Mouse (Mus musculus) left cerebral cortex, postnatal 4 days (tissue): ENCODE results near the gene Kcnk10. TPM values are rescaled to one million over a fixed set of nuclear protein-coding genes. Genes with fewer than 3 reads are reported as not detected.

Source experiments
- DNase-seq: peaks from one replicate; pipeline ENCODE4 v3.0.0-alpha.2; 2022
- intact Hi-C: fragments of 180-260 bp; cut with DNase I; formaldehyde crosslinking; loops from one replicate; pipeline ENCODE4 v1.15.1; 2025
- total RNA-seq, 2 experiments: library from RNA; stranded (reverse); gene quantifications; 2 replicates each; pipeline ENCODE4 v1.2.3; 2021

Gene Kcnk10
- total RNA-seq, 2 experiments from 2014 or later, result 78.7 to 81.0 TPM

GRCm38 (mm10) chr12:98438080-98438479, 140.0 kb downstream of the Kcnk10 start:
- no peak for DNase-seq
- intact Hi-C loops, result no loop called here

- no peak for DNase-seq
- intact Hi-C loops, result no loop called here
Observed at GRCm38 (mm10) chr12:98430683-98431082, 147.4 kb downstream of the Kcnk10 start.

- intact Hi-C loops, result no loop called here
- DNase-seq, result no peak
Observed at GRCm38 (mm10) chr12:98421340-98421739, 156.8 kb downstream of the Kcnk10 start.

- intact Hi-C loops, result no loop called here
- no peak for DNase-seq
Observed at GRCm38 (mm10) chr12:98419849-98420248, 158.3 kb downstream of the Kcnk10 start.

GRCm38 (mm10) chr12:98409580-98409979, 168.5 kb downstream of the Kcnk10 start:
- no peak for DNase-seq
- intact Hi-C loops, result no loop called here

GRCm38 (mm10) chr12:98406598-98406997, 171.5 kb downstream of the Kcnk10 start:
- DNase-seq, result no peak
- intact Hi-C loops, result no loop called here

GRCm38 (mm10) chr12:98406076-98406475, 172.0 kb downstream of the Kcnk10 start:
- no peak for DNase-seq
- intact Hi-C loops, result no loop called here

- intact Hi-C loops, result no loop called here
- DNase-seq, result no peak
Observed at GRCm38 (mm10) chr12:98396586-98396985, 181.5 kb downstream of the Kcnk10 start.

GRCm38 (mm10) chr12:98394115-98394514, 184.0 kb downstream of the Kcnk10 start:
- no peak for DNase-seq
- intact Hi-C loops, result no loop called here

GRCm38 (mm10) chr12:98391347-98391746, 186.8 kb downstream of the Kcnk10 start:
- no peak for DNase-seq
- intact Hi-C loops, result no loop called here

- DNase-seq, result no peak
- intact Hi-C loops, result no loop called here
Observed at GRCm38 (mm10) chr12:98389618-98390017, 188.5 kb downstream of the Kcnk10 start.

Other genes with a start within 250 kb of the Kcnk10 start
- 10 to 100 TPM; 33.6 to 36.7 TPM for gene Spata7, start 49.8 kb upstream of the Kcnk10 start, total RNA-seq
- 1 to 10 TPM; 7.3 to 8.4 TPM for gene Ptpn21, start 159.1 kb upstream of the Kcnk10 start, total RNA-seq
- 100 to 1,000 TPM; 122 to 123 TPM for gene Zc3h14, start 168.7 kb upstream of the Kcnk10 start, total RNA-seq